Mouse (Mus musculus) lung, adult 2 months (tissue): ENCODE measurements around the gene Gm20458.

ENCODE experiments used
- CTCF ChIP-seq: fragments of 200-500 bp; IDR thresholded peaks from 2 replicates; pipeline ENCODE4 v1.5.1; 2011; ENCODE audit warnings: mild to moderate bottlenecking, low read length, control low read depth; ENCODE audit not compliant: insufficient read depth
- POLR2A ChIP-seq: fragments of 200-500 bp; IDR thresholded peaks from 2 replicates; pipeline ENCODE4 v1.6.1; 2011; ENCODE audit warnings: low read depth, mild to moderate bottlenecking, control low read depth, low read length, borderline replicate concordance; ENCODE audit errors: extremely low read depth

GRCm38 (mm10) chr2:164455421-164456190 lies 5.2 kb upstream of the Gm20458 start:
- no peak for TF ChIP-seq CTCF
- TF ChIP-seq POLR2A, result no peak
